Mouse (Mus musculus): Measurements from ENCODE around the gene Sema3b. TPM values are rescaled to one million over a fixed set of nuclear protein-coding genes. Genes with fewer than 3 reads are reported as not detected.
"Not testable (repeated sequence)": the region's sequence is repeated elsewhere in the genome, so short reads cannot be mapped to it uniquely, and the experiment has no call there.

Gene Sema3b
- polyA plus RNA-seq, 1 experiment, result not detected

DNA sequence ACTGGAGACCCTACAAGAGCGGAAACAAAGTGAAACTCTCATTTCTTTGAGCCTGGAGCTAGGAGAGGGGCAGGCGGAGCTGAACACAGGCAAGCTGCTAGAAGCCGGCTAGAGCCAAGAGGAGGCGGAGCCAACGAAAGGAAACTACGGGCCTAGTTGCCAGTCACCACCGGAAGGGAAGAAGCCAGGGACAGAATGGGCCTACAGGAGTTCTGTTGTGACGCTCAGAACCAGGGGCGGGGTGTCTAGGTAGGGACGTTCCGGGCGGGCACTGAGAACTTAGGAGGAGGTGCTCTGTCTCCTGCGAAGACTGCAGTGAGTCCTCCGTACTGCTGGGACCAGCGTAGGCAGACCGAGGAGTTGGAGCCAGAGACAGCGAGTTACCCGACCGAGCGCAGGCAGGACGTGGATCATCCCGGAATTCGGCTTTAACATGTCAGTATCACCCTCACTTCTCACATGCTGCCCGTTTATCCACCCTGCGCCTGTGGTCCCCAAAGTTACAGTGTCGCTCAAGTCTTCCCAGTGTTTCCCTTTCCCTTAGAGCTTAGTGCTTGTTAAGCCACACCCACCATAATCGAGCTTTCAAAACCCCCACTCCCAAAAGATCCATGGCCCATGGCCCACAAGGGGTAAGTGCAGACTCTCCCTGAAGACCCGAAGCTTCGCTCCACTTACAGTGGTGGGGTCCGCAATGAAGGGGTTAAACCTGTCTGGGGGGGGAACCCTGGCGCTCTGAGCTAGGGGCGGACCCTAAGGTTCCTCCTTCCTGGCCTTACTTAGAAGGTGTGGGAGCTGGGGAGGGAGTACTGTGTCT, 28.3 kb downstream of the Sema3b start, which contains the start of gene Hyal3:
Gene Hyal3 (plus strand): TSS at position 318 of the 817 bp plus-strand sequence.
- peaks cover 16% of the 10 kb centered on the region for H3K4me1 ChIP-seq (ENCODE audit: control insufficient read depth, insufficient read depth, low read length)
- TF ChIP-seq CTCF (IDR thresholded peaks at IDR 0.05; ENCODE audit: insufficient read depth, low read depth, low read length) (no peak), POLR2A (IDR thresholded peaks at IDR 0.05; ENCODE audit: insufficient read depth, low read depth, low read length) (peak; percentile 68; the same call in 1 of the 2 replicates)
- under 1% methylated on average over 32 of the region's 32 CpGs for WGBS
- H3K4me3 ChIP-seq (ENCODE audit: insufficient read depth, low read depth, low read length), result peak within 1 kb of the TSS; percentile 61
- peak within 1 kb of the TSS; percentile 40 for H3K27ac ChIP-seq (ENCODE audit: insufficient read depth, low read depth, low read length)

- H3K4me1 ChIP-seq (ENCODE audit: control insufficient read depth, insufficient read depth, low read length), result peaks cover 16% of the 10 kb centered on the region
- TF ChIP-seq CTCF (IDR thresholded peaks at IDR 0.05; ENCODE audit: insufficient read depth, low read depth, low read length), result no peak
- no peak for TF ChIP-seq POLR2A (IDR thresholded peaks at IDR 0.05; ENCODE audit: insufficient read depth, low read depth, low read length)
- 88% methylated on average over 14 of the region's 14 CpGs for WGBS
- H3K27ac ChIP-seq (ENCODE audit: insufficient read depth, low read depth, low read length), result no peak overlapping the region
- H3K4me3 ChIP-seq (ENCODE audit: insufficient read depth, low read depth, low read length), result no peak overlapping the region
Measured at GRCm38 (mm10) chr9:107579023-107579900, 29.8 kb downstream of the Sema3b start.

DNA sequence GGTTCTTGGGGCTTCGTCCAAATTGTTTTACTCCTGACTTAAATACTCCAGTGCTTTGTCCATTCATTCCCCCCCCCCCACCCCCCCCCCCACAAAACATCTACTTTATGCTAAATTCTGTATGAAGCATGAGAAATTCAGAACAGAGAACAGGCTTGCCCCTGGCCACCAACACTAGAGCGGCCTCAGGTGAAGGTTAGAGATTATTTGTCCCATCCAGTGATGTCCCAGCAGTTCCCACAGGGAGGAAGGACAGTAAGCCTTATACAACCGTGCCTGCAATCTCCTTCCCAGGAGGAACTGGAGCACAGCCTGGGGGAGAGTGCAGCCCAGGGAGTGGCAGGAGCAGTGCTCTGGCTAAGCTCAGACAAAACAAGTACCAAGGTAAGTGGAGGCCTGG, 30.4 kb downstream of the Sema3b start, which contains the start of gene Naa80:
Gene Naa80 (plus strand): TSS at position 301 of the 400 bp plus-strand sequence.
- no peak within 1 kb of the TSS for H3K27ac ChIP-seq (ENCODE audit: insufficient read depth, low read depth, low read length)

DNA sequence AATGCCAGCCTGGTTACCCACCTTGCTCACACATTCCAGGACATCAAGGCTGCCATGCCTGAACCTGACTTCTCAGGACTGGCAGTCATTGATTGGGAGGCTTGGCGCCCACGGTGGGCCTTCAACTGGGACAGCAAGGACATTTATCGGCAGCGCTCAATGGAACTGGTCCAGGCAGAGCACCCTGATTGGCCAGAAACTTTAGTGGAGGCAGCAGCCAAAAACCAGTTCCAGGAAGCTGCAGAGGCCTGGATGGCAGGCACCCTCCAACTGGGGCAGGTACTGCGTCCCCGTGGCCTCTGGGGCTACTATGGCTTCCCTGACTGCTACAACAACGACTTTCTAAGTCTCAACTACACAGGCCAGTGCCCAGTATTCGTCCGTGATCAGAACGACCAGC, 31.2 kb downstream of the Sema3b start:
- no peak for TF ChIP-seq POLR2A (IDR thresholded peaks at IDR 0.05; ENCODE audit: insufficient read depth, low read depth, low read length)
- no peak for TF ChIP-seq CTCF (IDR thresholded peaks at IDR 0.05; ENCODE audit: insufficient read depth, low read depth, low read length)
- WGBS, result 85% methylated on average over 10 of the region's 10 CpGs
- H3K27ac ChIP-seq (ENCODE audit: insufficient read depth, low read depth, low read length), result no peak overlapping the region
- no peak overlapping the region for H3K4me3 ChIP-seq (ENCODE audit: insufficient read depth, low read depth, low read length)
- peaks cover 16% of the 10 kb centered on the region for H3K4me1 ChIP-seq (ENCODE audit: control insufficient read depth, insufficient read depth, low read length)

More for the DNA sequence above, 30.4 kb downstream of the Sema3b start, which contains the start of gene Naa80:
- Histone ChIP-seq H3K4me3 (ENCODE audit: insufficient read depth, low read depth, low read length) (no peak within 1 kb of the TSS), H3K4me1 (ENCODE audit: control insufficient read depth, insufficient read depth, low read length) (peaks cover 16% of the 10 kb centered on the region)
- WGBS, result 76% methylated on average over 3 of the region's 3 CpGs
- no peak for TF ChIP-seq POLR2A (IDR thresholded peaks at IDR 0.05; ENCODE audit: insufficient read depth, low read depth, low read length)
- no peak for TF ChIP-seq CTCF (IDR thresholded peaks at IDR 0.05; ENCODE audit: insufficient read depth, low read depth, low read length)

GRCm38 (mm10) chr9:107576357-107577107, 32.5 kb downstream of the Sema3b start, which contains the start of gene Hyal1:
Hyal1 (plus strand) TSS chr9:107576927.
- H3K4me3 ChIP-seq (ENCODE audit: insufficient read depth, low read depth, low read length), result peak within 1 kb of the TSS; percentile 21
- TF ChIP-seq POLR2A (IDR thresholded peaks at IDR 0.05; ENCODE audit: insufficient read depth, low read depth, low read length) (no peak), CTCF (IDR thresholded peaks at IDR 0.05; ENCODE audit: insufficient read depth, low read depth, low read length) (no peak)
- H3K4me1 ChIP-seq (ENCODE audit: control insufficient read depth, insufficient read depth, low read length), result peaks cover 13% of the 10 kb centered on the region
- peak within 1 kb of the TSS; percentile 7; the same call in 1 of the 2 replicates for H3K27ac ChIP-seq (ENCODE audit: insufficient read depth, low read depth, low read length)
- 29% methylated on average over 16 of the region's 16 CpGs for WGBS

DNA sequence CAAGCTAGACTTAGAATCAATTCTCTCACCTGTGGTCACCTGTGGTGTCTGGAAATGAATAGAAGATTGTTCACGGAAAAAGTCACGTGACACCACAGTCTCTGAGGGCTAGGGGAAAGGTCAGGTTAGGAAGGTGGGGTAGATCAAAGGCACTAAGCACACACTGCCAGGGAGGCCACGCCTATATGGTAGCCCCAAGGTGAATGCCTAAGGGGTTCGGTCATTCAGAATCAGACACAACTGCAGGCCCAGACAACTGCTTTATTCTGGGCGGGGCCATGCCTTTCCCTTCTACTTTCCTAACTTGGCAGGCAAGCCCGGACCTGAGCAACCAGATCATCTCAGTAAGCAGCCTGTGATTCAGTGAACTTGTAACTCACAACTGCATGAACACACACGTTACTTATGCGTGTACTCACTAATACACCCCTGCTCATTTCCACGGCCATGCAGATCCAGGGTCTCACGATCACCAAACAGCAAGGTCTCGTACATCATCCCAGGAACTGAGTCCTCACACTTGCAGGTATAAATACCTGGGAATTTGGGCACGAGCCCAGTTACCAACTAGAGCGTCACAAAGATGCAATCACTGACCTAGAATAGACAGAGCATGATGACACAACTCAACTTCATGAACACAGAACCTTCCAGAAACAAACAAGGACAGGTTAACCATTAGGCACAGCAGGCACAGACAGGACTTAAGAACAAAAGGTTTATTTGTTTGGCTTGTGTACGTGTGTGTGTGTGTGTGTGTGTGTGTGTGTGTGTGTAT, 33.3 kb downstream of the Sema3b start:
- 81% methylated on average over 14 of the region's 14 CpGs for WGBS
- peaks cover 17% of the 10 kb centered on the region for H3K4me1 ChIP-seq (ENCODE audit: control insufficient read depth, insufficient read depth, low read length)
- TF ChIP-seq CTCF (IDR thresholded peaks at IDR 0.05; ENCODE audit: insufficient read depth, low read depth, low read length) (no peak), POLR2A (IDR thresholded peaks at IDR 0.05; ENCODE audit: insufficient read depth, low read depth, low read length) (no peak)
- no peak overlapping the region for H3K27ac ChIP-seq (ENCODE audit: insufficient read depth, low read depth, low read length)
- H3K4me3 ChIP-seq (ENCODE audit: insufficient read depth, low read depth, low read length), result no peak overlapping the region

- H3K4me1 ChIP-seq (ENCODE audit: control insufficient read depth, insufficient read depth, low read length), result peaks cover 20% of the 10 kb centered on the region
- 83% methylated on average over 6 of the region's 6 CpGs for WGBS
- H3K4me3 ChIP-seq (ENCODE audit: insufficient read depth, low read depth, low read length); H3K27ac ChIP-seq (ENCODE audit: insufficient read depth, low read depth, low read length): not testable (repeated sequence)
Measured at GRCm38 (mm10) chr9:107573774-107574173, 35.3 kb downstream of the Sema3b start.

DNA sequence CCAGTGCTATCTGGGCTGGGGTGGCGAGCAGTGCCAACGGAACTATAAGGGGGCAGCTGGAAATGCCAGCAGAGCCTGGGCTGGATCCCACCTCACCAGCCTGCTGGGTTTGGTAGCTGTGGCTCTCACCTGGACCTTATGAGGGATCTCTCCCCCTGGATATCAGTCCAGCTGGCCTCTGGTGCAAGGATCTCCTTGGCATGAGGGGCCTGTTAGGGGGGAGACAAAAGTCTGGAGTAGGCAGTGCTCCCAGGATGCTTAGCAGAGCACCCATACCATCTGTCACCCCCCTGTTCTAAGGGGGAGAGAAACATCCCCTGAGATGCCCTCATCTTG, 36.7 kb downstream of the Sema3b start:
- peaks cover 31% of the 10 kb centered on the region for H3K4me1 ChIP-seq (ENCODE audit: control insufficient read depth, insufficient read depth, low read length)

More for the DNA sequence above, 36.7 kb downstream of the Sema3b start:
- no peak for TF ChIP-seq POLR2A (IDR thresholded peaks at IDR 0.05; ENCODE audit: insufficient read depth, low read depth, low read length)
- TF ChIP-seq CTCF (IDR thresholded peaks at IDR 0.05; ENCODE audit: insufficient read depth, low read depth, low read length), result no peak
- H3K27ac ChIP-seq (ENCODE audit: insufficient read depth, low read depth, low read length), result no peak overlapping the region
- no peak overlapping the region for H3K4me3 ChIP-seq (ENCODE audit: insufficient read depth, low read depth, low read length)
- WGBS, result 98% methylated on average over 2 of the region's 2 CpGs

Data from olfactory bulb, adult 2 months (tissue).